Mouse (Mus musculus): ENCODE results near the gene Fzr1. TPM values are rescaled to one million over a fixed set of nuclear protein-coding genes. Genes with fewer than 3 reads are reported as not detected.

The Fzr1 gene
- polyA plus RNA-seq, 1 experiment from 2014 or later: 51.4 TPM

DNA sequence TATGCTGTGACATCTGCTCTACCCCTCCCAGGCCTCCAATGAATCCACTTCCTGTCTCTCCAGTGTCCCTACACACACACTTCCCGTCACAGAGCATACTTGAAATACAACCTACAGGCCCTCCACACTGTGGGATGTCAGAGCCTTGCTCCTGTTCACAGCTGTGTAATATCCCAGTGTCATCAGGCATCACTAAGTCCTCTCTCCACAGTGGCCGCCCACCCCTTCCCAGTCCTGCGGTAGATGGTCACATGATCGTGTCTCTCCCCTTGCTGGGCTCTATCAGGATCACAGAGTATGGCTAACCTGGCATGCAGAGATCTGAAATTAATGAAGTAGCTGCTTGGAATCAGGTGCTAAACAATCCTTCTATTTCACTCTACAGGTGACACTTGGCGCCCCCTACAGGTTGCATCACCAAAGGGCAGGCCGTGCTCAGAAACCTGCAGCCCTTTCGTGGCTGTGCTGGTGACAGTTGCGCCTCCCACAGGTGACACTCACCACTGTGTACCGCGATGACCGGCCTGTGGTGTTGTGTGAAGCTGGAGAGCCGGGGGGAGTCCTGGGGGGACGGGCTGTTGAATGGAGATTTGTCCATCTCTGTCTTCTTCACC lies 27.4 kb upstream of the Fzr1 start:
- no peak overlapping the region for H3K4me2 ChIP-seq (replicated peaks; ENCODE audit: low read depth)
- peak; percentile 76 for DNase-seq (ENCODE audit: low spot score)
- 51% methylated on average over 13 of the region's 13 CpGs for WGBS
- H3K9ac ChIP-seq (ENCODE audit: low read length): no peak overlapping the region
- no peaks in the 10 kb centered on the region for H3K9me3 ChIP-seq (ENCODE audit: control insufficient read depth, low read length)
- no peak overlapping the region for H3K4me3 ChIP-seq (ENCODE audit: low read depth, low read length)
- H3K4me1 ChIP-seq (replicated peaks; ENCODE audit: control insufficient read depth, insufficient read depth): peaks cover 12% of the 10 kb centered on the region
- TF ChIP-seq CTCF (IDR thresholded peaks at IDR 0.05; ENCODE audit: low read depth) (peak; percentile 78), EP300 (optimal IDR thresholded peaks at IDR 0.05) (no peak)
- H3K27me3 ChIP-seq (ENCODE audit: control insufficient read depth, insufficient read depth, low read length): no peaks in the 10 kb centered on the region
- H3K36me3 ChIP-seq (ENCODE audit: control insufficient read depth, insufficient read depth, low read length): peaks cover 31% of the 10 kb centered on the region
- no peak overlapping the region for H3K27ac ChIP-seq (replicated peaks)
- no peak for ATAC-seq (ENCODE audit: low FRiP score, low TSS enrichment)

DNA sequence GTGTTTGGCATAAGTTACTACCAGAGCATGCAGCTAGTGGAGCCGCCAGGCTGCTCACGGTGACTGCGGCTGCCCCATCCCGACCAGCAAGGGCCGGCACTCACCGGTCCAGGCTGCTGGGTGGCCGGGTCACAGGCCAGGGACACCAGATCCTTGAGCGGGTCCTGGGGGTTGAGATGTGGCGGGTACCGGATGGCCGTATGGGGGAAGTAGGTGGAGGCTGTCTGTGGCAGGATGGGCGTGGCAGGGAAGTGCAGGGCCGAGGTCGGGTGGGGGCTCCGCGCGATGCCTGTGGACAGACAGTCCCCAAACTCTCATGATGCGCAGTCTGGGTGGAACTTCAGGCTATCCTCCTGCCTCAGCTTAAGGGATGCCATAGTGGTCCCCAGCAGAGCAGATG lies 26.4 kb upstream of the Fzr1 start:
- Histone ChIP-seq H3K4me3 (ENCODE audit: low read depth, low read length) (no peak overlapping the region), H3K9ac (ENCODE audit: low read length) (no peak overlapping the region), H3K27ac (replicated peaks) (no peak overlapping the region), H3K4me1 (replicated peaks; ENCODE audit: control insufficient read depth, insufficient read depth) (peaks cover 12% of the 10 kb centered on the region), H3K4me2 (replicated peaks; ENCODE audit: low read depth) (no peak overlapping the region), H3K36me3 (ENCODE audit: control insufficient read depth, insufficient read depth, low read length) (peaks cover 37% of the 10 kb centered on the region), H3K27me3 (ENCODE audit: control insufficient read depth, insufficient read depth, low read length) (no peaks in the 10 kb centered on the region), H3K9me3 (ENCODE audit: control insufficient read depth, low read length) (no peaks in the 10 kb centered on the region)
- no peak for DNase-seq (ENCODE audit: low spot score)
- TF ChIP-seq EP300 (optimal IDR thresholded peaks at IDR 0.05) (no peak), CTCF (IDR thresholded peaks at IDR 0.05; ENCODE audit: low read depth) (no peak)
- 63% methylated on average over 17 of the region's 18 CpGs for WGBS
- no peak for ATAC-seq (ENCODE audit: low FRiP score, low TSS enrichment)

DNA sequence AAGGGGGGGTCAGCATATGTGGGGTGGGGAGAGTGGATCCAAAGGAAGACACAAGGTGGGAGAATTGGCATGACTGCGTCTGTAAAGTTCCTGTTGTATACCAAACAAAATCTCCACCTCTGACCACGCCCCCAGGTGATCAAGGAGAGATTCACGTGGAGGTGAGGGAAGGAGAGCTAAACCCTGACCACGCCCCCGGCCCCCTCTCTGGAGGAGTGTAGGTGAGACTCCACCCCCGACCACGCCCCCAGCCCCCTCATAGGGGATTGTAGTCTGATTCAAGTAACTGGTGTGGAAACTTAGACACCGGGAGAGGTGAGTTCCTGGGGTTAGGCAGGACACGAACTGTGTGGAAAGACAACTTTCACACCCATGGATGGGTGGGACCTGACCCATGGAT lies 25.8 kb upstream of the Fzr1 start:
- DNase-seq (ENCODE audit: low spot score) (no peak), ATAC-seq (ENCODE audit: low FRiP score, low TSS enrichment) (no peak)
- H3K9me3 ChIP-seq (ENCODE audit: control insufficient read depth, low read length): no peaks in the 10 kb centered on the region
- H3K4me1 ChIP-seq (replicated peaks; ENCODE audit: control insufficient read depth, insufficient read depth): peaks cover 12% of the 10 kb centered on the region
- H3K27me3 ChIP-seq (ENCODE audit: control insufficient read depth, insufficient read depth, low read length): no peaks in the 10 kb centered on the region
- H3K36me3 ChIP-seq (ENCODE audit: control insufficient read depth, insufficient read depth, low read length): peaks cover 43% of the 10 kb centered on the region
- WGBS: 37% methylated on average over 9 of the region's 9 CpGs
- H3K9ac ChIP-seq (ENCODE audit: low read length): no peak overlapping the region
- H3K27ac ChIP-seq (replicated peaks): no peak overlapping the region
- H3K4me2 ChIP-seq (replicated peaks; ENCODE audit: low read depth): no peak overlapping the region
- no peak for TF ChIP-seq CTCF (IDR thresholded peaks at IDR 0.05; ENCODE audit: low read depth)
- no peak for TF ChIP-seq EP300 (optimal IDR thresholded peaks at IDR 0.05)
- no peak overlapping the region for H3K4me3 ChIP-seq (ENCODE audit: low read depth, low read length)

DNA sequence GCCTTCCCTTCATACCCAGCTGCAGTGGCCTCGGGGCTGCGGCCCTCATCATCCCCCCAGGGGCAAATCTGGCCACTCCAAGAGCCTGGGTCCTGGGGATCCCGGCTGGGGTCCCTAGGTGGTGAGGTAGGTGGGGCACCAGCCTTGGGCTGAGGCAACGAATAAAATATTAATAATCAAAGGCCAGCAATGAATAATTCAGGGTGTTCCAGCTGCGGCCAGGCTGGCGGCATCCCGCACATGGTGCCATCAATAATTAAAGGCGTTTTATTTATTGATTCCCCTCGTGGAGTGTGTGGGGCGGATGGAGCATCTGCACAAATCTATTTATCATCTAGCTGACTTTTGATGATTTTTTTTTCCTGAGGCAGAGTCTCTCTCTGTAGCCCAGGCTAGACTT lies 25.2 kb upstream of the Fzr1 start:
- ATAC-seq (ENCODE audit: low FRiP score, low TSS enrichment) (no peak), DNase-seq (ENCODE audit: low spot score) (no peak)
- H3K4me1 ChIP-seq (replicated peaks; ENCODE audit: control insufficient read depth, insufficient read depth): peaks cover 12% of the 10 kb centered on the region
- no peaks in the 10 kb centered on the region for H3K9me3 ChIP-seq (ENCODE audit: control insufficient read depth, low read length)
- H3K27ac ChIP-seq (replicated peaks): peak overlapping the region; percentile 83
- H3K9ac ChIP-seq (ENCODE audit: low read length): no peak overlapping the region
- H3K4me3 ChIP-seq (ENCODE audit: low read depth, low read length): no peak overlapping the region
- 62% methylated on average over 10 of the region's 10 CpGs for WGBS
- no peaks in the 10 kb centered on the region for H3K27me3 ChIP-seq (ENCODE audit: control insufficient read depth, insufficient read depth, low read length)
- TF ChIP-seq EP300 (optimal IDR thresholded peaks at IDR 0.05): no peak
- TF ChIP-seq CTCF (IDR thresholded peaks at IDR 0.05; ENCODE audit: low read depth): no peak
- H3K36me3 ChIP-seq (ENCODE audit: control insufficient read depth, insufficient read depth, low read length): peaks cover 45% of the 10 kb centered on the region
- no peak overlapping the region for H3K4me2 ChIP-seq (replicated peaks; ENCODE audit: low read depth)

DNA sequence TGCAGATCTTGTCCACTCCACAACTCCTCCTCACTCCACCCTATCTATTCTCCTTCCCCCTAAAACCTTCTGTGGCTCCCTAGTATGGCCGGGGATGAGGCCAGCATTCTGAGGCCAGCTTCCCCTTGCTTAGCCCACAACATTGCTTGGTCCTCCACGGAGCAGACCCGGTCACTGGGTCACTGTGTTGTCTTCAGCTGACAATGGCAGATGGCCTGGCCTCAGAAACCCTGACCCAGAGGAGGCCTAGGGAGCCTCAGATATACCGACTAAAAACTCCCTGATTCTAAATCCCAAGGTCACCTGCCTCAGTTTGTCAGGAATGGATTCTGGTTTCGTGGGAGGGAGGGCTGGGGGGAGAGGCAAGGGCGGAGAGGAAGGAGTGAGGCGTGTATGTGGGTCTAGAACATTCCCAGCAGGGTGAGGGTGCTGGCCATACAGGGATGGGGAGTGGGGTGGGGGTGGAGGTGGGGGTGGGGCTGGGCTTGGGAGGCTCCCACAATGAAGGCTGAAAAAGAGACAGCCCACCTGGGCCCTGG lies 24.0 kb upstream of the Fzr1 start:
- H3K4me3 ChIP-seq (ENCODE audit: low read depth, low read length): no peak overlapping the region
- no peak for TF ChIP-seq CTCF (IDR thresholded peaks at IDR 0.05; ENCODE audit: low read depth)
- no peak for TF ChIP-seq EP300 (optimal IDR thresholded peaks at IDR 0.05)

DNA sequence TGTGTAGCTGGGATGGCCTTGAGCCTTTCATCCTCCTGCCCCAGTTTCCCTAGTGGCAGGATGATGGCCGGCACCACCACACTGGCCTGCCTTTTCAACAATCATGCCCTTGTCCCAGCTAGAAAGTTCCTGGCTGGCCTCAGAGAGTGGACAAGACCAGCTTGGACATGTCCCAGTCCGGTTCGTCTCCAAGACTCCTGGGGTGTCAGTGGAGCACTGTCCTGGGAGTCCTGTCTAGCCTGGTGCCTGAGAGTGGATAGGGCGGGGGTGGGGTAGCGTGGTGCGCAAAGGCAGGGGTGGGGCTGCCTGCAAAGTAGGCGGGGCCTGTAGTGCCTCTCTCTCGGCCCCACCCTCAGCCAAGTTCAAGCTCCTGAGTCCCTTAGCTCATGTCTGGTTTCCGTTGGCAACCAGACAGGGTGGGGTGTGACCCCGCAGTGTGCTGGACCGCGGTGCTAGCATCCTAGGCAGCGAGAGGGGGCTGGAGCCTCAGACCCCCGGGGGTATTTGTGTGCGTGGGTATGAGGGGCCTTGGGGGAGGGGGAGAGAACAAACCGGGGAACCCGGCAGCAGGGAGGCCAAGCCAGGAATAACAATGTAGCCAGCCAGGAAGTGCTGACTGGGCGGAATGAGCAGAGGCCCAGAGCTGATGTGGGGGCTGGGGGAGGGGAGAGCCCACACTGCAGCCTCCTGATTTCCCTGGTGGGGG lies 23.4 kb upstream of the Fzr1 start:
- no peaks in the 10 kb centered on the region for H3K9me3 ChIP-seq (ENCODE audit: control insufficient read depth, low read length)
- ATAC-seq (ENCODE audit: low FRiP score, low TSS enrichment): peak; percentile 82
- H3K4me3 ChIP-seq (ENCODE audit: low read depth, low read length): peak overlapping the region; percentile 2; the same call in 1 of the 2 replicates
- H3K4me2 ChIP-seq (replicated peaks; ENCODE audit: low read depth): peak overlapping the region; percentile 17; the same call in 1 of the 2 replicates
- no peak overlapping the region for H3K9ac ChIP-seq (ENCODE audit: low read length)
- peaks cover 39% of the 10 kb centered on the region for H3K36me3 ChIP-seq (ENCODE audit: control insufficient read depth, insufficient read depth, low read length)
- H3K27me3 ChIP-seq (ENCODE audit: control insufficient read depth, insufficient read depth, low read length): no peaks in the 10 kb centered on the region
- 10% methylated on average over 18 of the region's 18 CpGs for WGBS
- peak; percentile 84 for DNase-seq (ENCODE audit: low spot score)
- TF ChIP-seq EP300 (optimal IDR thresholded peaks at IDR 0.05) (no peak), CTCF (IDR thresholded peaks at IDR 0.05; ENCODE audit: low read depth) (no peak; the same call in 1 of the 2 replicates)
- H3K27ac ChIP-seq (replicated peaks): peak overlapping the region; percentile 83
- H3K4me1 ChIP-seq (replicated peaks; ENCODE audit: control insufficient read depth, insufficient read depth): peaks cover 8% of the 10 kb centered on the region

More for the DNA sequence above, 24.0 kb upstream of the Fzr1 start:
- Histone ChIP-seq H3K27me3 (ENCODE audit: control insufficient read depth, insufficient read depth, low read length) (no peaks in the 10 kb centered on the region), H3K36me3 (ENCODE audit: control insufficient read depth, insufficient read depth, low read length) (peaks cover 43% of the 10 kb centered on the region), H3K27ac (replicated peaks) (peak overlapping the region; percentile 83), H3K4me1 (replicated peaks; ENCODE audit: control insufficient read depth, insufficient read depth) (peaks cover 8% of the 10 kb centered on the region), H3K4me2 (replicated peaks; ENCODE audit: low read depth) (peak overlapping the region; percentile 17; the same call in 1 of the 2 replicates), H3K9me3 (ENCODE audit: control insufficient read depth, low read length) (no peaks in the 10 kb centered on the region), H3K9ac (ENCODE audit: low read length) (0 out of 2 replicates have a peak overlapping the region, but pooled peaks have one; percentile 8)
- WGBS: 26% methylated on average over 7 of the region's 7 CpGs
- ATAC-seq (ENCODE audit: low FRiP score, low TSS enrichment) (no peak), DNase-seq (ENCODE audit: low spot score) (no peak)

Measured in stomach, postnatal 0 days (tissue).